Mouse (Mus musculus) monocyte, adult 5-6 weeks (primary cell): ENCODE results near the gene Tulp4. TPM values are rescaled to one million over a fixed set of nuclear protein-coding genes. Genes with fewer than 3 reads are reported as not detected.

Experiments
- total RNA-seq: library from RNA; stranded (forward); fragments of 200-1000, 200-491, 200-594 nt; gene quantifications from 3 replicates; pipeline ENCODE4 v1.2.3, GENCODE M21; 2017

Gene Tulp4
- total RNA-seq, 1 experiment from 2014 or later = 69.9 TPM

Other genes with a start within 250 kb of the Tulp4 start
- gene Synj2, start 165.2 kb upstream of the Tulp4 start, total RNA-seq = 0.29 to 4.9 TPM (median 1.4 TPM) in 3 replicates
- gene Serac1, start 26.7 kb upstream of the Tulp4 start, total RNA-seq = 1.3 to 4.2 TPM (median 3.7 TPM) in 3 replicates
- gene Gtf2h5, start 26.7 kb upstream of the Tulp4 start, total RNA-seq = 33.3 to 71.9 TPM (median 54.4 TPM) in 3 replicates
- 4.7 to 13.7 TPM (median 5.9 TPM) in 3 replicates for gene Tmem181a, start 150.4 kb downstream of the Tulp4 start, total RNA-seq
- gene Dynlt1a, start 211.1 kb downstream of the Tulp4 start, total RNA-seq = 5.5 to 9.0 TPM (median 6.0 TPM) in 3 replicates